Mouse (Mus musculus) monocyte, adult 2 months (primary cell): ENCODE data around the gene Shc4.

Experiments used
- DNase-seq, 2 experiments: peaks; one replicate each; pipeline ENCODE4 v3.0.0; 2022; ENCODE audit warnings: low spot score in 2 of 2, low read depth in 1 of 2

Shc4 gene

GRCm38 (mm10) chr2:125724086-125724430, at the start of gene Shc4:
TSS of gene Shc4 (minus strand) at chr2:125724148.
- DNase-seq: no peak

- DNase-seq: no peak
Measured at GRCm38 (mm10) chr2:125765029-125765428, 41.1 kb upstream of the Shc4 start.

- DNase-seq: no peak
Measured at GRCm38 (mm10) chr2:125764531-125764930, 40.6 kb upstream of the Shc4 start.

- no peak for DNase-seq
Measured at GRCm38 (mm10) chr2:125749330-125749729, 25.4 kb upstream of the Shc4 start.

GRCm38 (mm10) chr2:125739338-125739737, 15.4 kb upstream of the Shc4 start:
- no peak for DNase-seq

- DNase-seq: no peak
Measured at GRCm38 (mm10) chr2:125738718-125739117, 14.8 kb upstream of the Shc4 start.

GRCm38 (mm10) chr2:125736025-125736343, 12.0 kb upstream of the Shc4 start:
- no peak for DNase-seq

- no peak for DNase-seq
Measured at GRCm38 (mm10) chr2:125735333-125736024, 11.5 kb upstream of the Shc4 start.

GRCm38 (mm10) chr2:125734741-125735140, 10.8 kb upstream of the Shc4 start:
- no peak for DNase-seq

GRCm38 (mm10) chr2:125731763-125732560, 8.0 kb upstream of the Shc4 start:
- DNase-seq: peak; percentile 47 to 69

GRCm38 (mm10) chr2:125724546-125725114, 682 bp upstream of the Shc4 start:
- no peak for DNase-seq

- DNase-seq: no peak
Measured at GRCm38 (mm10) chr2:125723408-125724085, 401 bp downstream of the Shc4 start.

- DNase-seq: no peak
Measured at GRCm38 (mm10) chr2:125723086-125723407, 901 bp downstream of the Shc4 start.

GRCm38 (mm10) chr2:125716599-125716998, 7.3 kb downstream of the Shc4 start:
- DNase-seq: no peak

- no peak for DNase-seq
Measured at GRCm38 (mm10) chr2:125706510-125706921, 17.4 kb downstream of the Shc4 start.

- DNase-seq: no peak
Measured at GRCm38 (mm10) chr2:125704907-125705631, 18.9 kb downstream of the Shc4 start.

GRCm38 (mm10) chr2:125702851-125703250, 21.1 kb downstream of the Shc4 start:
- DNase-seq: no peak

- DNase-seq: no peak
Measured at GRCm38 (mm10) chr2:125701606-125702005, 22.3 kb downstream of the Shc4 start.

GRCm38 (mm10) chr2:125696219-125696618, 27.7 kb downstream of the Shc4 start:
- no peak for DNase-seq

GRCm38 (mm10) chr2:125694798-125695197, 29.1 kb downstream of the Shc4 start:
- no peak for DNase-seq

- no peak for DNase-seq
Measured at GRCm38 (mm10) chr2:125692010-125692409, 31.9 kb downstream of the Shc4 start.
